Mouse (Mus musculus): ENCODE data around the gene Gm11127. TPM values are rescaled to one million over a fixed set of nuclear protein-coding genes. Genes with fewer than 3 reads are reported as not detected.
"Not testable (repeated sequence)": the region's sequence is repeated elsewhere in the genome, so short reads cannot be mapped to it uniquely, and the experiment has no call there.

Gene Gm11127
- 0.05 TPM in 1 of 2 replicates, not detected in the other for total RNA-seq (2017)

- 0 out of 2 replicates have a peak, but pooled peaks have one; percentile 25 for ATAC-seq (replicated peaks; ENCODE audit: low read depth, poor library complexity, severe bottlenecking)
These were observed at the start of gene Gm11127 for GRCm38 (mm10) chr17:36058362-36058761. Gene Gm11127, minus strand, starts transcription at chr17:36058371.

DNA sequence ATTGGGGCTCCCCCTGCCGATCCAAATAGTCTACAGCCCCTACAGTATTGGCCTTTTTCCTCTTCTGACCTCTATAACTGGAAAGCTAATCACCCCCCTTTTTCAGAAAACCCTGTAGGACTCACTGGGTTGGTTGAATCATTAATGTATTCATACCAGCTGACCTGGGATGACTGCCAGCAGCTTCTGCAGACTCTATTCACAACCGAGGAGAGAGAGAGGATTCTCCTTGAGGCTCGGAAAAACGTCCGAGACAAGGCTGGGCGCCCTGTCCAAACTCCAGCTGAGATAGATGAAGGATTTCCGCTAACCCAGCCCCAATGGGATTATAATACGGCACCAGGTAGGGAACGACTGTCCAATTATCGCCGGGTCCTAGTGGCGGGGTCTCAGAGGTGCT lies 43.9 kb upstream of the Gm11127 start:
- not testable (repeated sequence) for ATAC-seq (replicated peaks; ENCODE audit: low read depth, poor library complexity, severe bottlenecking)

GRCm38 (mm10) chr17:36099603-36100002 lies 41.4 kb upstream of the Gm11127 start:
- not testable (repeated sequence) for ATAC-seq (replicated peaks; ENCODE audit: low read depth, poor library complexity, severe bottlenecking)

DNA sequence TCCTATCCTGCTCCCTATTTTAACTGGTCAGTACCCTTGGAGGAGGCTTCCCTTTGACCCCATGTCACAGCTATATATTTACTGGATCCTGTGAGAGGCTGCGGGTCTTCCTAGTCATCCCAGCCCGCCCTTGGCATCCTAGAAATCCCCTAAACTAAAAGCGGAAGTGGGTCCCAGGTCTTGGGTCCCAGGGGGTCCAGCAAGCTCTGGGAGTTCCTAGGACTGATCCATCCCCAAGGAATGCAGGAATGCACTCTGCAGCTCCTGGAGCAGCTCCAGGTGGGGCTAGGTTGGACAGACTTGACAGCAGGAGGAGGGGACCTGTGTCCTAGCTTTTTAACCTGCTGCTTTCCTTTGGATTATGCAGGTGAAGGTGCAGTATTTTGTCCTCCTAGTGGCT lies 35.8 kb upstream of the Gm11127 start:
- no peak for ATAC-seq (replicated peaks; ENCODE audit: low read depth, poor library complexity, severe bottlenecking)

DNA sequence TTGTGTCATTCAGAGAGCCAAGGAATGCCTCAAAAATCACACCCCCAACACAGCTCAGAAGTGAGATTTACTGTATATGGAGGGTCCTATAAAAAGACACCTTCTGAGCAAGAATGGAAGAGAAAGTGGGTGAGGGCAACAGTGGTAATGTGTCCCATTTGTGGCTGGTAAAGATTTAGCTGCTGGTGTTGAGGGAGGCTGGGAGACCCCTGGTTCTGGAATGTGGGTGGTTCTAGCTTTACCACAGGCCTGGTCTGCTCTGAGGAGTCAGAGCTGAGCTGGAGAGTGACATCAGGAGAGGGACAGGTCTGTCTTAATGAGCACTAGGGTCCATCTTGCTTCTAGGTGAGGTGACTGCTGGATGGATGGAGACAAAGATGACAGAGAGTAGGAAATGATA lies 34.3 kb upstream of the Gm11127 start:
- not testable (repeated sequence) for ATAC-seq (replicated peaks; ENCODE audit: low read depth, poor library complexity, severe bottlenecking)

GRCm38 (mm10) chr17:36091933-36092332 lies 33.8 kb upstream of the Gm11127 start:
- ATAC-seq (replicated peaks; ENCODE audit: low read depth, poor library complexity, severe bottlenecking) = not testable (repeated sequence)

GRCm38 (mm10) chr17:36085976-36086375 lies 27.8 kb upstream of the Gm11127 start:
- ATAC-seq (replicated peaks; ENCODE audit: low read depth, poor library complexity, severe bottlenecking) = not testable (repeated sequence)

GRCm38 (mm10) chr17:36083870-36084451 lies 25.8 kb upstream of the Gm11127 start:
- ATAC-seq (replicated peaks; ENCODE audit: low read depth, poor library complexity, severe bottlenecking) = peak; percentile 46; the same call in 1 of the 2 replicates

- ATAC-seq (replicated peaks; ENCODE audit: low read depth, poor library complexity, severe bottlenecking) = peak; percentile 72; the same call in 1 of the 2 replicates
These were observed 25.2 kb upstream of the Gm11127 start for GRCm38 (mm10) chr17:36083266-36083869.

- ATAC-seq (replicated peaks; ENCODE audit: low read depth, poor library complexity, severe bottlenecking) = not testable (repeated sequence)
These were observed 24.5 kb upstream of the Gm11127 start for GRCm38 (mm10) chr17:36082519-36083232.

- not testable (repeated sequence) for ATAC-seq (replicated peaks; ENCODE audit: low read depth, poor library complexity, severe bottlenecking)
These were observed 23.7 kb upstream of the Gm11127 start for GRCm38 (mm10) chr17:36081901-36082300.

DNA sequence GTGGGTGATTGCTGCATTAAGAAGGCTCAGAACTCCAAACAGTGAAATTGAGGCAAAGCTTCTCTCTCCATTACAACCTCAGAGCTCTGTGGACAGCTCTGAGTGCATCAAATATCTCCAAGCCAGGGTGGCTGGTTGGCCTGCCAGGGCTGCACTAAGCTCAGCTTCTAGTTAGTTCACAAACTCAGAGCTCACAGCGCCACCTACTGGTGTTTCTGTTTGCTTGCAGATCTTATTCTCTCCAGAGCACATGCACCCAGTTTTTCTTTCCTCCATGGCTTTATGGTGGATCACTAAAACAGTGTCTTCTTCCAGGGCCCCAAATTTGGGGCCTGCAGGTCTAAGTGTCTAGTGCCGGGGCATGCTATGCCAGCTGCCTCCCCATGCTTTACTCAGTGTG lies 2.7 kb upstream of the Gm11127 start:
- ATAC-seq (replicated peaks; ENCODE audit: low read depth, poor library complexity, severe bottlenecking) = peak; percentile 87

DNA sequence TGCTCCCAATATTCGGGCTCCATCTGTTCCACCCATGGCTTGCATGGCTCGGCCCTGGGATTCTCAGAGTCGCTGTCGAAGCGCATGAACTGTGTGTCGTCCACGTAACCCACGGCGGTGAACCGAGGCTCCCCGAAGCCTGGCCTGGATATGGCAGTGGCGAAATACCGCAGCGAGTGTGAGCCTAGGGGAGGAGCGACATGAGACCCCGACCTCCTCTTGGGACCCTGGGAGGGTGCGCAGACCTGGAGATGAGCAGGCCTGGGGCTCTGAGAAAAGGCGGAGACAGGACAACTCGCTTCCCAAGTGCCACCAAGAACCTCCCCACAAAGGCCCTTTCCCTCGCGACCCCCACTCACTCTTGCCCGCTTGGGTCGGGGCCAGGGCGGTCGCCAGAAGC lies 244 bp downstream of the Gm11127 start:
- not testable (repeated sequence) for ATAC-seq (replicated peaks; ENCODE audit: low read depth, poor library complexity, severe bottlenecking)

DNA sequence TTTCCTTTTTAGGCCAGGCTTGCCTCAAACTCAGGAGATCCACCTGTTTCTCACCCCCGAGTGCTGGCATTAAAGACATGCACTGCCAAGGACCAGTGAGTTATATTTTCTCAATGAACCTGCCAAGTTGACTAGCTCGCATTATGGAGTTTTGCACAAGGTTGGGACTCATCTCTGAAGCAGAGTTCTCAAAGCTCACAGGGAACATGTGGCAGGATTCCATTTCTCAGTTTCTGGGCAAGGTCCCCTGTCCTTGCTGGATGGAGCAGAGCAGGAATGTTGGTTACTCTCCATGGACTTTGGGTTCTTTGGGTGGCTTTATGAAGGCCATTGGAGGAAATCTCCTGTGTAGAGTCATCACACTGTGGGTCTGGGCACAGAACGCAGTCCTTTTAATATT lies 14.9 kb downstream of the Gm11127 start:
- no peak for ATAC-seq (replicated peaks; ENCODE audit: low read depth, poor library complexity, severe bottlenecking)

DNA sequence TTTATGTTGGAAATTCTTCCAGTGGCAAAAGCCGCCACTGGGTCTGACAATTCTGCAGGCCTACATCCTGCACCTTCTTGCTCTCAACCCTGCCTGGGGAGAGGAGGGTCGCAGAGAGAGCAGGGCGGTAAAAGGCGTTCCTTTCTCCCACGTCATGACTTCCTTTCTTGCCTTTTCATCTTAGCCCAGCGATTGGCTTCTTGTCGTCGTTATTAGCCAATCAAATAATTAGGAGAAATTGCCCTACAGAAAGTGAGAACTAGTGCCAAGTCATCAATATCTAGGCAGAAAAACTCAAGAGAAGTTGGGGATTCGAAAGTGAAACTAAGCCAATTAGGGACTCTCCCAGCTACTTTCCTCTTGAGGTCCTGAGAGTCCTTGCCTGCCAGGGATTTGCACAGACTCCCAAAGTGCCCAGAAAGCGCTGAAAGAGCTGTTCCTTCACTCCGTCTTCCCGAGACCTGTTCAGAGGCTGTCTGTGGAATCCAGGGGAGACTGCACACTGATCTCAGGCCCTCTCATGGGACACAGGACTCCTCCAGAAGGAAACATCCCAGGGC lies 15.5 kb downstream of the Gm11127 start, which contains the start of the genes H2-T22 and Gm6034:
H2-T22 (minus strand) TSS at position 138 of the 560 bp plus-strand sequence.
Gm6034 (plus strand) TSS at position 352 of the 560 bp plus-strand sequence.
- peak; percentile 97 for ATAC-seq (replicated peaks; ENCODE audit: low read depth, poor library complexity, severe bottlenecking)

DNA sequence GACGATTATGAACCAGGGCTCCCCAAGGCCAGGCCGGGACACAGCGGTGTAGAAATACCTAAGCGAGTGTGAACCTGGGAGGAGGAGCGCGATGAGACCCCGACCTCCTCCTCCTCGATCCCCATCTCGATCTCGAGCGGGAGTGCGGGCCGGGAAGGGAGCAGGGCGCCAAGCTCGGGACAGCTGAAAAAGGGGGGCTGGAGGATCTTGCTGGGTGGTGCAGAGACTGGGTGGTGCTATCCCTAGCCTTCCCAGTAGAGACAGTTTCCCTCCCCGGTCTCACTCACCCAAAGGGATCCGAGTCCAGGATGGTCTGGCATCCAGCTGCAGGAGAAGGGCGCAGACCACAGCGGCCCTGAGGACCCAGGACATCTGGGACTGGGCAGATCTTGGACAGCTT lies 16.1 kb downstream of the Gm11127 start:
- peak; percentile 37 for ATAC-seq (replicated peaks; ENCODE audit: low read depth, poor library complexity, severe bottlenecking)

- ATAC-seq (replicated peaks; ENCODE audit: low read depth, poor library complexity, severe bottlenecking) = not testable (repeated sequence)
These were observed 17.6 kb downstream of the Gm11127 start for GRCm38 (mm10) chr17:36040604-36041003.

GRCm38 (mm10) chr17:36036126-36036525 lies 22.0 kb downstream of the Gm11127 start:
- not testable (repeated sequence) for ATAC-seq (replicated peaks; ENCODE audit: low read depth, poor library complexity, severe bottlenecking)

- ATAC-seq (replicated peaks; ENCODE audit: low read depth, poor library complexity, severe bottlenecking) = peak; percentile 50
These were observed 23.0 kb downstream of the Gm11127 start for GRCm38 (mm10) chr17:36035010-36035638.

GRCm38 (mm10) chr17:36034524-36034923 lies 23.6 kb downstream of the Gm11127 start:
- ATAC-seq (replicated peaks; ENCODE audit: low read depth, poor library complexity, severe bottlenecking) = not testable (repeated sequence)
